Mouse (Mus musculus) layer of hippocampus, postnatal 36 days (tissue): Measurements from ENCODE around the gene Hoxd9. TPM values are rescaled to one million over a fixed set of nuclear protein-coding genes. Genes with fewer than 3 reads are reported as not detected.

Experiments used
- microRNA-seq, 2 experiments: library from miRNA; unstranded; fragments of <30 nt; microRNA quantifications; one replicate each; pipeline ENCODE4 v1.2.0; 2021
- total RNA-seq, 2 experiments: library from RNA; stranded (reverse); gene quantifications; 2 replicates each; pipeline ENCODE4 v1.2.3; 2021

Hoxd9 gene
- total RNA-seq, 2 experiments from 2014 or later, result not detected

Small RNA genes lying within 50 kb of the gene (microRNA-seq; reads per million reads assigned to microRNA genes)
- gene Gm44463 (0 reads per million in 2 experiments), gene Mir10b (16.4 to 40.0 reads per million in 2 experiments)

Other genes with a start within 250 kb of the Hoxd9 start
- gene Lnpk, start 118.3 kb upstream of the Hoxd9 start, total RNA-seq, result 10 to 100 TPM; 56.3 to 67.8 TPM
- gene Evx2, start 38.2 kb upstream of the Hoxd9 start, total RNA-seq, result not detected
- not detected for gene Hoxd13, start 29.4 kb upstream of the Hoxd9 start, total RNA-seq
- not detected for gene Hoxd12, start 22.7 kb upstream of the Hoxd9 start, total RNA-seq
- not detected for gene Hoxd11, start 18.2 kb upstream of the Hoxd9 start, total RNA-seq
- gene Hoxd10, start 5.8 kb upstream of the Hoxd9 start, total RNA-seq, result not detected
- gene Hoxd8, start 6.9 kb downstream of the Hoxd9 start, total RNA-seq, result not detected
- gene Hoxd3, start 14.2 kb downstream of the Hoxd9 start, total RNA-seq, result not detected
- not detected for gene Hoxd4, start 14.2 kb downstream of the Hoxd9 start, total RNA-seq
- not detected for gene Gm28230, start 29.0 kb downstream of the Hoxd9 start, total RNA-seq
- under 1 TPM in 1 of 2 experiments, not detected in 1; 0.25 TPM for gene Hoxd1, start 65.3 kb downstream of the Hoxd9 start, total RNA-seq
- 10 to 100 TPM; 42.2 to 51.1 TPM for gene Mtx2, start 128.1 kb downstream of the Hoxd9 start, total RNA-seq